8 mouse cellular contexts compared by ENCODE assay signal in genomic region chr9:117966326-117966989, GRCm38 (mm10).
A peak's percentile ranks its signal among the peaks of the same experiment; 100 is the strongest.
DNase-seq lines count a peak whose midpoint lies in the region; ATAC-seq lines count a peak whose summit lies in the region.

No protein-coding gene starts in this region.

- 65% methylated on average over 10 of the region's 10 CpGs for WGBS in hindbrain, embryonic 10.5 days
- WGBS in hindbrain, embryonic 12.5 days: 68% methylated on average over 10 of the region's 10 CpGs
- 66% methylated on average over 10 of the region's 10 CpGs for WGBS in hindbrain, embryonic 11.5 days

- H3K27me3 ChIP-seq in hindbrain, embryonic 10.5 days (ENCODE audit: insufficient read depth, poor library complexity, severe bottlenecking): no peaks in the 10 kb centered on the region
- no peaks in the 10 kb centered on the region for H3K27me3 ChIP-seq in hindbrain, embryonic 12.5 days
- no peaks in the 10 kb centered on the region for H3K27me3 ChIP-seq in hindbrain, embryonic 11.5 days (ENCODE audit: control insufficient read depth, insufficient read depth, low read length)

- DNase-seq in hindbrain, embryonic 10.5 days (ENCODE audit: low spot score): peak; percentile 5
- DNase-seq in NIH3T3 (ENCODE audit: low read depth): peak; percentile 45
- peak; percentile 48 for DNase-seq in embryo, embryonic 10 days (ENCODE audit: low spot score)
- peak; percentile 38 for DNase-seq in hindbrain, embryonic 11.5 days (ENCODE audit: low spot score)
- peak; percentile 19 for DNase-seq in left cerebral cortex, postnatal 4 days
- DNase-seq in right cerebral cortex, postnatal 36 days (ENCODE audit: low spot score in 2 of 2): peak; percentile 6 to 7
- DNase-seq in thymus, postnatal 14 days: no peak

- intact Hi-C loops in left cerebral cortex, postnatal 4 days (cut with DNase I): loop anchor here (10.0 kb wide), 1 partner anchor 1542 kb away; no protein-coding TSS in a partner anchor

- no peak; the same call in 1 of the 2 replicates for ATAC-seq in hindbrain, embryonic 12.5 days (ENCODE audit: low FRiP score)
- no peak for ATAC-seq in hindbrain, embryonic 11.5 days (ENCODE audit: low FRiP score)

- H3K36me3 ChIP-seq in hindbrain, embryonic 10.5 days: no peaks in the 10 kb centered on the region
- no peaks in the 10 kb centered on the region for H3K36me3 ChIP-seq in hindbrain, embryonic 12.5 days
- no peaks in the 10 kb centered on the region for H3K36me3 ChIP-seq in hindbrain, embryonic 11.5 days (ENCODE audit: control insufficient read depth, insufficient read depth, low read length)

- H3K4me2 ChIP-seq in hindbrain, embryonic 12.5 days (replicated peaks): no peak overlapping the region
- no peak overlapping the region for H3K4me2 ChIP-seq in hindbrain, embryonic 11.5 days (replicated peaks; ENCODE audit: low read depth, low read length)

- H3K4me1 ChIP-seq in hindbrain, embryonic 10.5 days (replicated peaks): peaks cover 13% of the 10 kb centered on the region
- no peaks in the 10 kb centered on the region for H3K4me1 ChIP-seq in hindbrain, embryonic 12.5 days
- no peaks in the 10 kb centered on the region for H3K4me1 ChIP-seq in hindbrain, embryonic 11.5 days (replicated peaks; ENCODE audit: control insufficient read depth, insufficient read depth, low read length)

- H3K27ac ChIP-seq in hindbrain, embryonic 10.5 days: no peak overlapping the region
- no peak overlapping the region for H3K27ac ChIP-seq in hindbrain, embryonic 12.5 days
- H3K27ac ChIP-seq in hindbrain, embryonic 11.5 days (ENCODE audit: low read depth, low read length): no peak overlapping the region

- no peak overlapping the region for H3K9ac ChIP-seq in hindbrain, embryonic 12.5 days
- H3K9ac ChIP-seq in hindbrain, embryonic 11.5 days (ENCODE audit: low read depth, low read length): no peak overlapping the region

- H3K4me3 ChIP-seq in hindbrain, embryonic 10.5 days: no peak overlapping the region
- H3K4me3 ChIP-seq in hindbrain, embryonic 12.5 days: no peak overlapping the region
- no peak overlapping the region for H3K4me3 ChIP-seq in hindbrain, embryonic 11.5 days (ENCODE audit: low read depth, low read length)

- no peaks in the 10 kb centered on the region for H3K9me3 ChIP-seq in hindbrain, embryonic 10.5 days
- H3K9me3 ChIP-seq in hindbrain, embryonic 12.5 days (replicated peaks): no peaks in the 10 kb centered on the region
- H3K9me3 ChIP-seq in hindbrain, embryonic 11.5 days (ENCODE audit: control insufficient read depth, low read length): no peaks in the 10 kb centered on the region
